Mouse (Mus musculus): ENCODE measurements at regions not wholly inside any gene's neighbourhood (a gene's known extent, or its start where the extent isn't known, plus 50 kb on each side); places are given as distances from the start of the nearest gene placed in this dataset.

DNA sequence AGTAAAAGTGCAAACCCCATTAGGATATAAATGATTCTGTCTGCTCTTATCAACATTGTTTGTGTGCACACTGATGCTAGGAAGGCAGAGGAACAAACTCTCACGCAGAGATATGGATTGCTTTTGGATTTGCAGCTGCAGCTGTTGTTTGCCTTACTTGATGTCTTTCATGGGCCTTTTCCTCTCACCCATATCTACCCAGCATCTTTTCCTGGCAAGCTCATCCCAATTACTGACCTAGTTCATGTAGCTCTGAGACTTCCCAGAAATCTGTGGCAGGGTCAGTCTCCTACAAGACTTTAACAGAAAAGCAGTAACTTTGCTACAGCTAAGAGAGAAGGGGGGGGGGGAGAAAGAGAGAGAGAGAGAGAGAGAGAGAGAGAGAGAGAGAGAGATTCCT, 189.9 kb downstream of the Gnat3 start:
- no peaks in the 10 kb centered on the region for H3K27me3 ChIP-seq (ENCODE audit: control insufficient read depth, insufficient read depth, low read depth, low read length)
- no peaks in the 10 kb centered on the region for H3K9me3 ChIP-seq (ENCODE audit: control insufficient read depth, low read length)
- H3K36me3 ChIP-seq (ENCODE audit: control insufficient read depth, insufficient read depth, low read length) = no peaks in the 10 kb centered on the region
- H3K9ac ChIP-seq (ENCODE audit: low read length) = no peak overlapping the region
- H3K4me3 ChIP-seq (ENCODE audit: low read length) = no peak overlapping the region
- 28% methylated on average over 1 of the region's 1 CpGs for WGBS
- no peak overlapping the region for H3K27ac ChIP-seq (ENCODE audit: low read length)
- H3K4me1 ChIP-seq (replicated peaks; ENCODE audit: control insufficient read depth, insufficient read depth, low read length) = 0 out of 2 replicates have a peak, but pooled peaks cover 3% of the 10 kb centered on the region
- no peak for ATAC-seq (ENCODE audit: low read depth)
- no peak overlapping the region for H3K4me2 ChIP-seq (ENCODE audit: low read depth, low read length)

DNA sequence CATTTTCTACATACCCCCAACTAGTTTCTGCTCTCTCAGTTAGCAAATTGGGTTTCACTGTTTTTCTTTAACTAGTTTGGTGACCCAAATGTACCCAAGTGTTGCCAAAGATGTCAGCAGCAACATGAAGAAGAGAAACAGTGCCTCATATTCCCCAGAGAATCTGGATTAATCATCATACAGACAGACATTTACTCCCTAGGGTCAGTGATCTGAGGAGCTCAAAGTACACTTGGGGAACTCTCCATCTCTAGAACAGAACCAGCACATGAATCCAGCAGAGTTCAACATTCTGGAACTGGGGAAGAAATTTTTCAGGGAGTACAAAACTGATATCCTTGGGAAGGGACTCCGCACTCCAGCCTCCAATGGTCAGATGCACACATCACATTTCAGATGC, 191.4 kb downstream of the Gnat3 start:
- Histone ChIP-seq H3K27ac (ENCODE audit: low read length) (no peak overlapping the region), H3K4me2 (ENCODE audit: low read depth, low read length) (no peak overlapping the region), H3K9ac (ENCODE audit: low read length) (no peak overlapping the region), H3K9me3 (ENCODE audit: control insufficient read depth, low read length) (no peaks in the 10 kb centered on the region), H3K4me3 (ENCODE audit: low read length) (no peak overlapping the region), H3K36me3 (ENCODE audit: control insufficient read depth, insufficient read depth, low read length) (no peaks in the 10 kb centered on the region), H3K4me1 (replicated peaks; ENCODE audit: control insufficient read depth, insufficient read depth, low read length) (0 out of 2 replicates have a peak, but pooled peaks cover 3% of the 10 kb centered on the region), H3K27me3 (ENCODE audit: control insufficient read depth, insufficient read depth, low read depth, low read length) (no peaks in the 10 kb centered on the region)
- ATAC-seq (ENCODE audit: low read depth) = no peak
- WGBS = 93% methylated on average over 1 of the region's 1 CpGs

DNA sequence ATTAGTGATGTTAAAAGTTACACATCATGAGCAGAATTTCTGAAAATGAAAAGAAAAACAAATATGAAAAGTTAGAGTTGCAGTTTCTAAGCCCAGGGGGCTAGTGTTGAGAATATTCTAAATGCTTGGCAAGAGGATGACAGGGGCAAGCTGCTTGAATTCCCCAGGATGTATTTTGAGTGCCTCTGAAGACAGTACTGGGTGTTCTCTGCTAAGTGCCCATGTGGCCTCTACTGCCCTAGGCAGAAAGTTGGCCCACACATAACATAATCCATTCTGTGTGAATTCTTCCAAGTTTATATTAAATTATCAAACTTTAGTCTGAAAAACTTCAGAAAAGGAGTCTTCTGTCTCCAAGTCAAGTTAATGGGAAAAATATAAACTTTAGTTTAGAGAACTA, 196.6 kb downstream of the Gnai1 start:
- H3K27ac ChIP-seq (ENCODE audit: low read length) = no peak overlapping the region
- no peak overlapping the region for H3K4me3 ChIP-seq (ENCODE audit: low read length)
- no peak for ATAC-seq (ENCODE audit: low read depth)
- no peak overlapping the region for H3K4me2 ChIP-seq (ENCODE audit: low read depth, low read length)
- no peaks in the 10 kb centered on the region for H3K36me3 ChIP-seq (ENCODE audit: control insufficient read depth, insufficient read depth, low read length)
- no peak overlapping the region for H3K9ac ChIP-seq (ENCODE audit: low read length)
- H3K27me3 ChIP-seq (ENCODE audit: control insufficient read depth, insufficient read depth, low read depth, low read length) = no peaks in the 10 kb centered on the region
- no peaks in the 10 kb centered on the region for H3K4me1 ChIP-seq (replicated peaks; ENCODE audit: control insufficient read depth, insufficient read depth, low read length)
- no peaks in the 10 kb centered on the region for H3K9me3 ChIP-seq (ENCODE audit: control insufficient read depth, low read length)

DNA sequence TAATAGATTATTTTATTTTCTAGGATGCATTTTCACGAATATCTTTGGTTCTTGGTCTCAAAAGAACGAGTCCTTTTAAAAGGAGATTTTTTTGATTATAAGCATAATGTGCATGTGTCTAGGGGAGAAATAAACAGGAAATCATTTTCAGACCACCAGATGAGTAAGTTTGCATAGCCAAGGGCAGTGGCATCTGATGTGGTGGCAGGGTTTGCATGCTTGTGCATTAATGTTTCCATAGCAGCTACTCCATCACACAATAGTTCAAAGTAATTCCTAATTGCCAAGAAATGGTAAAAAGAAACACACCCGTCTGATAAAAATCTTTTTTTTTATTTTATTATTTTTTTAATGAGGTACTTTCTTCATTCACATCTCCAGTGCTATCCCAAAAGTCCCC, 182.3 kb downstream of the Gnai1 start:
- no peaks in the 10 kb centered on the region for H3K4me1 ChIP-seq (replicated peaks; ENCODE audit: control insufficient read depth, insufficient read depth, low read length)
- no peak overlapping the region for H3K27ac ChIP-seq (ENCODE audit: low read length)
- H3K4me3 ChIP-seq (ENCODE audit: low read length) = no peak overlapping the region
- no peaks in the 10 kb centered on the region for H3K36me3 ChIP-seq (ENCODE audit: control insufficient read depth, insufficient read depth, low read length)
- H3K27me3 ChIP-seq (ENCODE audit: control insufficient read depth, insufficient read depth, low read depth, low read length) = no peaks in the 10 kb centered on the region
- WGBS = 50% methylated on average over 3 of the region's 3 CpGs
- H3K9me3 ChIP-seq (ENCODE audit: control insufficient read depth, low read length) = no peaks in the 10 kb centered on the region
- H3K9ac ChIP-seq (ENCODE audit: low read length) = no peak overlapping the region
- H3K4me2 ChIP-seq (ENCODE audit: low read depth, low read length) = no peak overlapping the region
- no peak; the same call in 1 of the 2 replicates for ATAC-seq (ENCODE audit: low read depth)

GRCm38 (mm10) chr5:18211395-18212057, 148.6 kb downstream of the Gnai1 start:
- Histone ChIP-seq H3K9ac (ENCODE audit: low read length) (no peak overlapping the region), H3K27ac (ENCODE audit: low read length) (no peak overlapping the region), H3K9me3 (ENCODE audit: control insufficient read depth, low read length) (no peaks in the 10 kb centered on the region), H3K4me1 (replicated peaks; ENCODE audit: control insufficient read depth, insufficient read depth, low read length) (no peaks in the 10 kb centered on the region), H3K27me3 (ENCODE audit: control insufficient read depth, insufficient read depth, low read depth, low read length) (no peaks in the 10 kb centered on the region), H3K36me3 (ENCODE audit: control insufficient read depth, insufficient read depth, low read length) (no peaks in the 10 kb centered on the region), H3K4me3 (ENCODE audit: low read length) (no peak overlapping the region), H3K4me2 (ENCODE audit: low read depth, low read length) (no peak overlapping the region)
- 63% methylated on average over 4 of the region's 4 CpGs for WGBS
- ATAC-seq (ENCODE audit: low read depth) = no peak
